Mouse (Mus musculus) kidney, adult 18-20 months (tissue): ENCODE measurements around the gene Ddx27.
"Not testable (repeated sequence)": the region's sequence is repeated elsewhere in the genome, so short reads cannot be mapped to it uniquely, and the experiment has no call there.

Experiments used
- DNase-seq: peaks from one replicate; pipeline ENCODE4 v3.0.0; 2021

The Ddx27 gene

DNA sequence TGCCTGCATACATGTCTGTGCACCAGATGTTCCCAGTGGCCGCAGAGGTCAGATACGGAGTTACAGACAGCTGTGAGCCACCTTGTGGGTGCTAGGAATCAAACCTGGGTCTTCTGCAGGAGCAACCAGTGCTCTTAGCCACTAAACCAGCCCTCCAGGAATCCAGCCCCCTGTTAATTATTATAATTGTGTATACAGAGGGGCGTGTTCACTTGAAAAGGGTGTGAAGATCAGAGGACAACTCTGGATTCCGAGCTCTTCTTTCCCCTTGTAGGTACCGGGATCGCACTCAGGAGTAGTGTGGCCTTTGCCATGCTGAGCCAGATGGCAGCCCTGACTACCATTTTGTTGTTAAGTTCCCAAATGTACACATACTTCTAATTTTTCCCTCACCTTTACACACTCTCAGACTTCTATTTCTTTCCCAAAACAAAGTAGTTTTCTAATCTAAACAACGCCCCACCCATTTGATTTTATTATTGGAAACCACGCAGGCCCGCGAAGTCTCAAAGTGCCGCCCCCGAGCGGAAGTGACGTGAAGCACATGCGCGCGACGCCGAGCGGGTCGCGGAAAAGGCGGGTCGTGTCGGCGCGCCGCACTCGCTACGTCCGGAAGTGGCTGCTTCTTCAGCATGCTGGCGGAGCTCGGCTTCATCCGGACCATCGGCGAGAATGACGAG is at the start of gene Ddx27:
Gene Ddx27 (plus strand): TSS at position 492 of the 680 bp plus-strand sequence.
- peak; percentile 93 for DNase-seq

DNA sequence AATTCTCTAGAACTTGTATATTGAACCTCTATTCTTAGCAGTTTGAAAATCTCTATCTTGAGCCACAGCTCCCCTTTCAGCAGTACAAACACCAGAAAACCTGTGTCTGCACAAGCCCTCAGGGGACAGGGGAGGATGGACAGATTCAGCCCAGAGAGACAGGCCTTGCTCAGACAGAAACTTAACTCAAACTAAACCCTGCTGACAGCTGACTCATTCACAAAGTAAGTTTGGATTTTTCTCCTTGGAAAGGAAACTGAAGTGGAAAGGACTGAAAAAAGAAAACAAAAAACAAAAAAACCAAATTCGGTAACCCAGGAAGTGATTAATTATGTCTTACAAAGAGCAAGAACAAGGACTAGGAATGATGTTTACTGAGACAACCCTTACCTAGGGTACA is 41.8 kb upstream of the Ddx27 start:
- no peak for DNase-seq

DNA sequence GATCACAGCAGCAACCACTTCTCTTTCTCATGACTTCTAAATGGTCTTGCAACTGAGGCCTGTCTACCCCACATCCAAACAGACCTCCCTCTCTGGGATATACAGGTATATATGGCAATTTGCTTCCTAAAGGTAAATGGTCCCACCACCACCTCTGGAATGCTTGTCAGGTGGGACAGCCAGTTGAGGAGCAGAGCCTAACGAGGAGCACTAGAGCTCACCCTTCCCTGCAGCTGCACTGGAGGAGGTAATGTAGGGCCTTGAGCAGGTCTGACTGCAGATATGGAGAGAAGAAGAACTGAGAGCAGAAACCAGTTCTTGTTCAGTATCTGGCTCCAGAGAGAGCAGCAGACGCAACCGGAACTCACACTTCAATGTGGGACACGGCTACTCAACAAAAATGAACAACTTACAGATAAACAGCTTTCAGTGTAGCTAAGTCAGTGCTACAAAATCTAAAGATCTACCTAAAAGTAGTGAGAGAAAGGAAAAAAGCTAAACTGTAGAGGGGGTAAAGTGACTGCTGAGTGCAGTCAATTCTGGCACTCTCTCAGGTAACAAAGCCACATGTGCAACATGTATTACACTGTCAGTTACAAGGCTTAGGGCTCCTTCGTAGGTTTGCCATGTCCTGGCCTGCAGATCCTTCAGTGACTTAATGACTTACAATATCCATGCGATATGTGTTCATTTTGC is 40.7 kb upstream of the Ddx27 start:
- DNase-seq = no peak

DNA sequence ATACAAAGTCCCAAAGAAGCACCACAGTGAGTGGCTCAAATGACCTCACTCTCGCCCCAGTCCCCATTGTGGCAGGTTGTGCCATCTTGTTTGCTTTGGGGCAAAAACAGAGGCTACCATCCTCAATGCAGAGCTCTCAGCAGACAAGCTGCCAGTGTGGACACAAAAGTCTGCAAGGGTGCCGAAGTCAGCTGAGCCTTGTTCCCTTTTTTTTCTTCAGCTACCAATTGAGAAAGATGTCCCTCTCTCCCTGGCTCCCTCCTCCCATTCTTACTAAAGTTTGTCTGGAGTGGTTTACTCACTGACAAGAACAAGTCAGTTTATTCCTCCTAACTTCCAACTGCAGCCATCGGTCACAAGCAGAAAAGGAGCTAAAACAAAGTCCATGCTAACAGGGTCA is 38.6 kb upstream of the Ddx27 start:
- no peak for DNase-seq

DNA sequence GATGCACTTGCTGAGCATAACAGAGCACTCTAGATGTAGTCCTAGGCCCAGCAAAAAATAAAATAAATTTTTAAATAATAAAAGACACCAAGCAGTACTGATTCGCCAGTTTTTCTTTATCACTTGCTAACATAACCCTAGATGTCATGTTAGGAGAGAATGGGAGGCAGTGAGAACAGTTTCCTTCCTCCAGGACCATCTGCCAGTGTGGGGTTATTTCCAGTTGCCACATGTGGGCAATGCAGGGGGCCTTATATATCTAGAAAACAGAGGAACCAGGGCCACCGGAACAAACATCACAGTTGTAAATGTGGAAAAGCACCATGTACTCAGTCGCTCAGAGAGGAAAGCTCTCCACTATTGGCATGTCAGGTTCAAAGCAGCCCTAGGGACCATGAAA is 37.5 kb upstream of the Ddx27 start:
- DNase-seq = no peak

DNA sequence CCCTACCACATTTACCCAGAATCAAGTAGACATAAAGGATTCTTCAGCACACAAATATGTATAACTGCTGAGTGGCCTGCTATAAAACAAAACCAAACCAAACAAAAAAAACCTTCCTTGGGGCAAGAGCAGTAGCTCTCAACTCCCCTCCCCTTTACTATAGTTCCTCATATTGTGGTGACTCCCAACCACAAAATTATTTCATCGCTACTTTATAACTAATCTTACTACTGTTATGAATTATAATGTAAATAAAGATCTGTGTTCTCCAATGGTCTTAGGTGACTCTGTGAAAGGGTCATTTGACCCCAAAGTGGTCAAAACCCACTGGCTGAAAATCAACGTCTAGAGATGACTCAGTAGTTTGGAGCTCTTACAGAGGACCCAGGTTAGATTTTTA is 34.8 kb upstream of the Ddx27 start:
- no peak for DNase-seq

DNA sequence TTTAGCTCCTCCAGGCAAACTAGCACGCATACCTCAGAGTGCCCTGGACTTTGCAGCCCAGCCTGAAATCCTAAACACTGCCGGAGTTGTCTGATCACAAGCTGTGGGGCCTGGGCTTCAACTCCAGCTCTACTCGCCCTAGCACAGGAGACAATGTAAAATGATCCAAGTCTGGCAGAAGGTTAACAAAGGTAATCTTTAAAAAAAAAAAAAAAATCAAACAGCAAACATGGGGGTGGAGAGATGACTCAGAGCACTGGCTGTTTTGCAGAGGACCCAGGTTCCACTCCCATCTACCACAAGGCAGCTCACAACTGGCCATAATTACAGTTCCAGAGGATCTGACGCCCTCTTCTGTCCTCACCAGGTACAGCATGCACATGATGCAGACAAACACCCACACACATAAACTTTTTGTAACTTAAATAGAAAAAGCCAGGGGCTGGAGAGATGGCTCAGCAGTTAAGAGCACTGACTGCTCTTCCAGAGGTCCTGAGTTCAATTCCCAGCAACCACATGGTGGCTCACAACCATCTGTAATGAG is 31.6 kb upstream of the Ddx27 start:
- DNase-seq = no peak

DNA sequence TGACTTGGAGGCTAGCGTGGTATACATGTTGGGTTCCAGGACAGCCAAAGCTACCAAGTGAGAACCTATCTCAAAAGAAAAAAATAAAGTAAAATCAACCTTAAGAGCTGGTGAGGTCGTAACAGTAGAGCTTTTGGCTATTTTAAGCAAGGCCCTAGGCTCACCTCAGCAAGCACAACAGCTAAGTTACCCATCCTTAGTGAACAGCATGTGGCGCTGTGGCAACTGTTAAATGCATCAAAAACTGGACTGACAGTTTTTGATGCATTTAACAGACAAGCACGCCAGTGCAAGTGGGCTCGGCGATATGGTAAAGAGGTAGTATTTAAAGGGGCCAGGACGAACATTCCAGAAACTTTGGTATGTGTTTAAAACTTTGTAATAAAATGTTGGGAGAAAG is 24.1 kb upstream of the Ddx27 start:
- DNase-seq = no peak

DNA sequence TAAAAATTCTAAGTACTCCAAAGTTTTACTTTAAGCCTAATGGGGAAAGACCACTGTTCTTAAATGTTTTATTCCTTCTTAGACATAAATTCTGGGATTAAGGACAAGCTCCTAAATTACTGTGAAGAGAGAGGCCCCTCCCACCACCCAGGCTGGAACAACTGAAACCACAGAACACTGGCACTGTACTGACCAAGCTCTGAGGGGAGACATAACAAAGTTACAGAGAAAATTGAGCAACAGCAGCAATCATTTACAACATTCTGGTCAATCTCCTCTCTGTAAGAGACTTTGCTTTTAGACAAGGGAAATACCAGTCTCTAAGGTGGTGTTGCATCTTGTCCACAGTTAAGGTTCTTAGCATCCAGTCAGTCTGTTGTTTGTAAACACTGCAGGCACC is 23.0 kb upstream of the Ddx27 start:
- no peak for DNase-seq

DNA sequence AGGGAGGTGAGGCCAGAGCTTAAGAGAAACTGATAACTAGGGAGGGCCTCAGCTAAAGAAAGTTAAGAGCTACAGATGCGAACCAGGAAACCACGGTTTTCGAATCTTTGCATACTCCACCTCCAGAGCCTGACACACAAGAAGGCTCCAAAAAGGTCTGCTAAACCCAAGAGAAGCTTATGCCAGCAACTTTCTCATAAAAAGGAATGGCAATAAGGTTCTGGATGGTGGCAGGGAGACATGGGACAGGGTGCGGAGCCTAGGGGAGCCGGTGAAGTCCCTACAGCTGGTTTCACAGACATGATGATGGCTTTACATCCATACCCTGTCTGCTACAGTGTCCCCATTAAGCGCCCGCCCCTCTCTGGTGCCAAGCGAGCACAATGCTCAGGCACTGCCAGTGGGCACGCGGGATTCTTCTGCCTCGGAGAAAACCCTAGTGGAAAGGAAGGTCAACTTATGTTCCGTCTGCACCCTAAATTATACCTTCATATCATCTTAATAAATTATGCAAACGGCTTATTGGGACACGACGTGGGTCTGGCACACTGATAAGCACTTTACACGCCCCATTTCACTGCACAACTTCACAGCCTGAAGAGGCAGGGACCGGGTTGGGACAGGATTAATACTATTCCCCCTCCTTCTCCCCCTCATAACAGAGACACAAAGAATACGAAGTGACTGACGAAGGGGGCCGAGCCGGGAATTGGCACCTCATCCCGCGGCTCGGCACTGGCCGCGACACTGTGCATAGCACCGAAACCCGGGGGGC is 19.8 kb upstream of the Ddx27 start:
- DNase-seq = peak; percentile 34

DNA sequence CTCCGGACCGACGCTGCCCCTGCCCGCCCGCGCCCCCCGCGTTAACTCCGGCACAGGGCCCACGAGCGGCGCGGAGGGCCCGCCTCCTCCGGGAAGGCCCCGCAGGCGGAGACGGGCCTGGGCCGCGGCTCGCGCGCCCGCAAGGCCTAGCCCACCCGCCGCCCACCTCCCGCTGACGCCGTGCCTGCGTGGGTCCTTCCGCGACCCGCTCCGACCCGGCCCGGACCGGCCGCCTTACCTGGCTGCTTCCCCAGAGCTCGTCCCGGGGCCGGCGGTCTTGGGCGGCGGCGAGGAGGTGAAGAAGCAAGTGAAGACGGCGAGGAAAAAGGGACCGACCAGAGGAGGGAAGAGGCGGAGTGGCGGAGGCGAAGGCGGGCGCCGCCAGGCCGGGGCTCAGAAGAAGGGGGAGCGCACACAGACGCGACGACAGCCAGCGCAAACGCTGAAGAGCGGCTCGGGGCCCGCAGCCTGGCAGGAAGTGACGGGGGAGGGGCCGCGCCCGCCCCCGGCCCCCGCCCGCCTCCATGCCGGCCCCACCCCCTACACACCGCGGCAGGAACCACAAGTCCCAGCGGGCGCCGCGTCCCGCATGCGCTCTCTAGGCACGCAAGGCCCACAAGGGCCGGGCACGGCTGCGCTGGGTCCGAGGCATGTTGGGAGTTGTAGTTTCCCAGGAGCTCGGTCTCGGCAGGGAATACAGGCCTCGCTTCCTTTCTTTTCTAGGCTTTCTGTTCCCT is 19.0 kb upstream of the Ddx27 start, which contains the start of gene Stau1:
Gene Stau1 (minus strand): TSS at position 504 of the 737 bp plus-strand sequence.
- peak; percentile 93 for DNase-seq

DNA sequence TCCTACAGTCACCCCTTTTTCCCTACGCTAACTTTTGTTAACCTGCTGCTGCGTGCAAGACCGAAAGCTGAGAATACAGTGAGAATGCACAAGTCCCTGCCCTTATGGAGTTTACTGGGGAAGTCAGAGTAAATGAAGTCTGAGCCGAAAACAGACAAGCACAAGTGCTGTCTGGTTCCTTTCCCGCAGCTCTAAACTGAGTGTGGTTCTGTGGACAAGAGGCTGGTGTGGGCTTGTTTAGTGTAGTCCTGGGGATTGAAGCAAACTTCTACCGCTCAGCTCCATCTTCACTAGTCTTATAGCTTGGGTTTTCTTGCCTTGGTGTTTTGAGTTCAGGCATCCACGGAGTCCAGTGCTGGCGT is 18.5 kb upstream of the Ddx27 start:
- DNase-seq = no peak

DNA sequence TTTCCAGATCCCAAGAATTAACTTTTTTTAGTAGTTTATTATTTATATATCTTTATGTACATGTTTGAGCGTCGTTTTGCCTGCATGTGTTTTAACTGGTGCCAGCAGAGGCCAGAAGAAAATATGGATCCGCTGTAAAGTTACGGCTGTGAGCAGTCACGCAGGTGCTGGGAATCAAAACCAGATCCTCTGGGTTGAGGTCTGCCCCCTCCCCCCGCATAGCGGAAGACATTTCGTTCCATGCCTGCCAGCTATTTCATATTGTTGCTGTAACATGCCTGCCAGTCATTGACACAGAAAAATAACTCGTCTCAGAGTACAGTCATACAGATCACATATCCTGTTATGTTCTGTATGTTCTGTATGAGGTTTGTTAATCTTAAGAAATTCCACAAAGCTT is 13.5 kb upstream of the Ddx27 start:
- no peak for DNase-seq

DNA sequence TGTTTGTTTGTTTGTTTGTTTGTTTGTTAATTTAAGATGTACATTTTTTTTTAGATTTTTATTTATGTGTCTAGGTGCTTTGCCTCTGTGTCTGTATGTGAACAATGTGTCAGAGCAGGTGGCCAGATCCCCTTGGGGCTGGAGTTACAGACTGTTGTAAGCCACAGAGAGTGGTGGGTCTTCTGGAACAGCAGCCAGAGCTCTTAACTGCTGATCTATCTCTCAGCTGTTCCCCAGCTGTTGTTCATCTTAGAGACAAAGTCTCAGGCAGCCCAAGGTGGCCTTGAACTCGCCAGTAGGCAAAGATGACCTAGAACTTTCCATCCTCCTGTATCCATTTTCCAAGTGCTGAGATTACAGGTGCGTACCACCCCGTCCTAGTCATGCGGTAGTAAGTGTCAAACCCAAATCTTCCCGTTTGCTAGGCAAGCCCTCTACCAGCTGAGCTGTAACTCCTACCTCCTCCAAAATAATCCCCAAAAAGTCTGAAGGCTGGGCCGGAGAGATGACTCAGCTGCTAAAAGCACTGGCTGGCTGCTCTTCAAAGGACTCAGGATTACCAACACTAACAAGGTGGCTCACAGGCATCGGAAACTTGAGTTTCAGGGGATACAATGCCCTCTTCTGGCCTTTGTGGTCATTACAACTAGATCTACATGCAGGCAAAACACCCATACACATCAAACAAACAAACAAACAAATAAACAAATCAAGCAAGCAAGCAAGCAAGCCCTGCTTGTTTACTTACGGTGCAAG is 10.7 kb upstream of the Ddx27 start:
- DNase-seq = peak; percentile 61

DNA sequence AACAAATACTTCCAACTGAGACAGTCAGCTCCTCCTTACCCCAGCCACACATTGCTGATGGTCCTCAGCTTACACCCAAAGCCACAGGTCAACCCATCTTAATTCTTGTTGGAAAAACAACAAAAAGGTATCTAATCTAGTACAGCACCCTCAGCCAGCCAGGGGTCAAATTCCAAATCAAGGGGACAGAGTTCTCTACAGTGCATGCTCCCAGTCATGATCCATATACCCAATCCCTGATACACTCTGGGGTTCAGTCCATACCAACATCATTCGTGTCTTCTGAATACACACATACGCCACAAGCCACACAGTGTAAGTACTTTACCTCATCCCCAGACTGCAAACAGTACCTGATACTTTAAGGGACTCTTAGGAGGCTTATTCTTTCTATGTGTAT is 8.6 kb upstream of the Ddx27 start:
- DNase-seq = no peak

DNA sequence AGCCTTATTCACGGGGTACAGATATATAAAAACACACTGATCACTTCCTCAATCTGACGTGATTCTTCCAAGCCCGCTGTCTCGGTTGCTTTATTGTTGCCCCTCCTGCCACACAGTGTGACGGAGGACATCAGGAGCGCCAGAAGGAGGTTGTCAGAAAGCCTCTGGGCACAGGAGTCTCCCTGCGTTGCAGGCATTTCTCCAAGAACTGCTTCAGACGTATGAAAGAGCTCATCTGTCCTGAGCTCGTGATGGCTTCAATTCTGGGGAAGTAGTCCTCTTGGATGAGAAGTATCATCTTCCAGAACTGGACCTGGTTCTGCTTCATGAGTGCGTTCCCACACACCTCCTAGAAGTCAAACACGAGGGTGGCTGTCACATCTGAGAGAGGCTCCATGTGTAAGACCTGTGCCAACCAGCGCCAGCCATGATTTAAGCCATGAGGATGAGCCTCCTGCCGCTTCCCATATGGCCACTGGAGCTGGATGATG is 7.9 kb upstream of the Ddx27 start:
- DNase-seq = no peak

DNA sequence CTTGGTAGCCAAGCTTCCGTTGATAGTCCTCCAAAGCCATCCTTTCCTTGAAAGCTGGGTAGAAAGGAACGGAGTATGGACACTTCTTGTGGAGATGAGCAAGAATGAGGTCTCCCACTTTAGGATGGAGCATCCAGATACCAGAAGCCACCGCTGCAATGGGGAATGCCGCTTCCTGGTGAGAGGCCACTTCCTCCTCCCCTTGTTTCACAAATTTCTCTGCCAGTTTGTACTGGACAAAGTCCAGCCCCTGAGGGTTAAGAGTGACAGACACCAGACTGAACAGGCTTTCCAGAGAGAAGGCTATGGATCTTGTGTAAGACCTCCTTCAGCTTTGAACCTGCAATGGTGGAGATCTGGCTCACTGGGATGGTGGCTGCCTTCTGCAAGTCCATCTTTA is 7.4 kb upstream of the Ddx27 start:
- DNase-seq = not testable (repeated sequence)

DNA sequence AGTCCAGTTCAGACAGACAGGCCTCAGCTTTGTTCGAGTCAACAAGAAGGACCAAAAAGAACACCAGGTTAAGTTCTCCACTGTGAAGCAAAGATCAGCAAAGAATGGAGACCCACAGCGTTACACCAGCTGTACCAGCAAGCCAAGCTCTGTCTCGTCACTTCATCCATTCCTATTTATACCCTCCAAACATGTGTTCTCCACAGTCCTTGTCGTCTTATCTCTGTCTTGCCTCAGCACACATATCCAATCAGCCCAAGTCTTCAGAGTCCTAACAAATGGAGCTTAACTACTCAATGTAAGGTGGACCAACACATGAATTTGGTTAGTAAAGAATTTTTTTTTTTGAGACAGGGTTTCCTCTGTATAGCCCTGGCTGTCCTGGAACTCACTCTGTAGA is 5.5 kb upstream of the Ddx27 start:
- DNase-seq = no peak

DNA sequence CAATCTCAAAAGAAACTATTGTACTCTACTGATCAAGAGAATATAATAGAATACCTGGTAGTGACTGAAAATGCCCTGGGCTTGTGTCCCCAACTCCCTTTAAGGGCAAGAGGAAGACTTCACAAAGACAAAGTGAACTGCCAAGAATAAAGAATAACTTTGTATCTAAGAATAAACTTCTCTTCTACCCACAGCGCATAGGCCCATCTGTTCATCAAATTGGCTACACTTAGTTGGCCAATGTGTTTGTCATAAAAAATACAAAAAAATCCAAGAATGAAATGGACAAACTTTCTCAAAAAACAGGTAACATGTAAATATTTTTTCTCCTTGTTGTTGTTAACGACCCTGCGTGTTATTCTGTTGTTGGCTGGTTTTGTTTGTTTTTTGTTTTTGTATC is 4.4 kb upstream of the Ddx27 start:
- no peak for DNase-seq

DNA sequence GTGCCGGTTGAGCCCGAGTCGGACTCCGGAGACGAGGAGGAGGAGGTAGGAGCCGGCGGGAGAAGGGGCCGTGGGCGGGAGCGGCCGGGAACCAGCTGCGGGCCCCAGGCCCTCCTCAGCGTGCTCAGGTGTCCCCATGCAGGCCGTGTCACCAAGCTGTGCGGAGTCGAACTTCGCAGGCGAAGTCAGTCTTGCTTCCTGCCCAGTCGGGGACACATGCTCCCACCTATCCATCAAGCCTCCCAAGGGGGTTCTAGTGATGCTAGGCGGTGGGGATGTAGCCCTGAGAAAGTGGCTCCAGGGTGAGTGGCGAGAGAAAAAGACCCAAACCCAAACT is 357 bp downstream of the Ddx27 start:
- DNase-seq = no peak

DNA sequence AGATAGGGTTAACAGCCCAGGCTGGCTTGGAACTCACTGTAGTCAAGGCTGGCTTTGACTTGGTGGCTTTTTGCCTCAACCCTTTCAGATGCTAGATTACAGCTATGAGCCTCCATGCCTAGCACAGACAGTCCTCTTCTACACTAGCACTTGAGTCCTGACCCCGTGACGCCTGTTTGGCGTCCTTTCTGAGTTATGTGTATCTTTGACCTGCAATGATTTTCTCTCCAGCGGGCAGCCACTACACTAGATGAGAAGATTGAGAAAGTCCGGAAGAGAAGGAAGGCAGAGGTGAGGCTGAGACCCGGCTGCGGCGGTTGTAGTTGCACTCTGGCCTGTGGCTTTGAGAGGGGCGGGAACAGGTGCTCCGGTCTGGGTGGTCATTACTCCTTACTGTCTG is 4.4 kb downstream of the Ddx27 start:
- no peak for DNase-seq

DNA sequence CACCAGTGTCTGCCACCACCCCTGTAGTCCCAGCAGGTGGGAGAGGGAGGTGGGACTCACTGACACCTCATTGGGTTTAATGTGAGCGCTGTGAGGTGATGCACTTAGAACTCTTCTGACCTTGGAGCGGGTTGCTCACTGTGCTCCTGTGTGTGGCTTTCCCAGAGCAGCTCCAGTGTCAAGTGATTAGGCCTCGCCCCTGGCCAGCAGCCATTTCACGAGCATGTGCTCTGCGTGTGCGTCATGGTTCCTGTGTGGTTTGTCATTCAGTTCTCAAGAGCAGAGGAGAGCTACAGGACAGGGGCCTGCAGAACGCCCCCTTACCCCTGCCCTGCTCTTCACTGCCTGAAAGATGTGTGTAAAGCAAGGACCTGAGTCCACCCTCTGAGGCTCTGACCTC is 13.6 kb downstream of the Ddx27 start:
- DNase-seq = no peak
